Mouse (Mus musculus) intestine, postnatal 0 days (tissue): ENCODE data around the gene Nos1ap. TPM values are rescaled to one million over a fixed set of nuclear protein-coding genes. Genes with fewer than 3 reads are reported as not detected.

ENCODE experiments used
- ATAC-seq: fragments of 200-750 bp; cut with Nextera tagmentation; 2 replicates; pipeline ENCODE4 v1.8.0; 2017; ENCODE audit warnings: mild to moderate bottlenecking, moderate TSS enrichment, moderate library complexity
- H3K27ac ChIP-seq: fragments of 300-500 bp; sonication (generic); 2 replicates; pipeline ENCODE4 v1.5.1; 2014; ENCODE audit warnings: mild to moderate bottlenecking, low read depth, low read length, moderate library complexity
- H3K27me3 ChIP-seq: fragments of 300-500 bp; sonication (generic); replicated peaks from 2 replicates; pipeline ENCODE4 v1.6.1; 2014; ENCODE audit warnings: low read length, mixed read lengths; ENCODE audit not compliant: control insufficient read depth, insufficient read depth
- H3K36me3 ChIP-seq: fragments of 300-500 bp; sonication (generic); 2 replicates; pipeline ENCODE4 v1.6.1; 2014; ENCODE audit warnings: mild to moderate bottlenecking, moderate library complexity; ENCODE audit not compliant: control insufficient read depth, insufficient read depth
- H3K4me1 ChIP-seq: fragments of 300-500 bp; sonication (generic); replicated peaks from 2 replicates; pipeline ENCODE4 v1.6.1; 2014; ENCODE audit warnings: antibody characterized with exemption, low read length, mixed read lengths; ENCODE audit not compliant: control insufficient read depth, insufficient read depth
- H3K4me2 ChIP-seq: fragments of 300-500 bp; sonication (generic); replicated peaks from 2 replicates; pipeline ENCODE4 v1.6.1; 2014; ENCODE audit warnings: low read depth, mild to moderate bottlenecking, moderate library complexity
- H3K4me3 ChIP-seq: fragments of 300-500 bp; sonication (generic); 2 replicates; pipeline ENCODE4 v1.5.1; 2014; ENCODE audit warnings: low read depth, low read length
- H3K9ac ChIP-seq: fragments of 300-500 bp; sonication (generic); 2 replicates; pipeline ENCODE4 v1.6.1; 2014; ENCODE audit warnings: mild to moderate bottlenecking, low read depth, low read length
- H3K9me3 ChIP-seq: fragments of 300-500 bp; sonication (generic); 2 replicates; pipeline ENCODE4 v1.6.1; 2016; ENCODE audit warnings: mixed run types; ENCODE audit not compliant: control insufficient read depth
- CTCF ChIP-seq: sonication (generic); IDR thresholded peaks from 2 replicates; pipeline ENCODE4 v1.5.1; 2016; ENCODE audit warnings: low read depth, mild to moderate bottlenecking, control low read depth, antibody characterized with exemption, moderate library complexity
- WGBS: fragments of 180-500 bp; shearing (Covaris S2); extraction: QIAGEN DNeasy Blood & Tissue Kit; methylation state at CpG from one replicate; pipeline ENCODE4 v1.1.7; 2014; 5-methylcytosine and 5-hydroxymethylcytosine counted together
- polyA plus RNA-seq: library from polyadenylated mRNA; unstranded; fragments of >200 nt; fragmentation: Nextera tagmentation; extraction: Ambion mirVana; gene quantifications from 2 replicates; pipeline ENCODE4 v1.2.1, GENCODE M21; 2015

The Nos1ap gene
- polyA plus RNA-seq, 1 experiment from 2014 or later, result 3.8 TPM

DNA sequence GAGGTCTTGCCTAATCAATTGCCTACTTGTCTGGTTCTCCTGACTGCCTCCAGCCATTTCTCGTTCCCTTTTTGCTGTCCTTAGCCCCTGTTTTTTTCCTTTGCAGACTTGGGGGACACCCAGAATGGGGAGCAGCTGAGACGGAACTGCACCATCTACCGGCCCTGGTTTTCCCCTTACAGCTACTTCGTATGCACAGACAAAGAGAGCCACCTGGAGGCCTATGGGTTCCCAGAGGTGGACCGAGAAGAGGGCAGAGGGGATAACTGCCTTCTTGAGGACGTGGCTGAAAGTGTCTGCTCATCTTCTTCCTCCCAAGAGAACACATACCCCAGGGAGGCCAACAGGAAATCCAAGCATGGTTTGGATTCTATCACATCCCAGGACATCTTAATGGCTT, 278.2 kb downstream of the Nos1ap start:
- ATAC-seq, result no peak
- 79% methylated on average over 6 of the region's 6 CpGs for WGBS
- Histone ChIP-seq H3K4me1 (no peaks in the 10 kb centered on the region), H3K9me3 (no peaks in the 10 kb centered on the region), H3K9ac (no peak overlapping the region), H3K27me3 (no peaks in the 10 kb centered on the region), H3K27ac (no peak overlapping the region), H3K4me3 (no peak overlapping the region), H3K4me2 (no peak overlapping the region), H3K36me3 (no peaks in the 10 kb centered on the region)
- no peak for TF ChIP-seq CTCF

DNA sequence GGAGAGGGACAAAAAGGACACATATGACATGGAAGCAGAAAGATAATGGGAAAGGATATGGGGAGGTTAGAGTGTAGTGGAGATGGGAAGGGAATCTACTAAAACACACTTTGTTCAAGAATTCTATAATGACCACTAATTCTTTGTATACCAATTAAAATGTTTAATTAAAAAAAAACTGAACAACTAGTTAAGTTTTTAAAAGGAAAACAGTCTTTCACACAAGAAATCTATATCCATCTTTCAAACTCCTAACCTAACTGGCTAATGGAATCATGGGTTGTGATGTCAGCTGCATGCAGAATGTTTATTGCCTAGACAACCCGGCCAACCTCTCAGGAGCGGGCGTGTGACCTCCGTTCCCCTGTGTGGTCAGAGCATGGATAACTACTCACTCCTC, 281.2 kb downstream of the Nos1ap start, which contains the start of gene Spata46:
Spata46 (plus strand) TSS at position 301 of the 400 bp plus-strand sequence.
- no peak within 1 kb of the TSS for H3K4me2 ChIP-seq
- H3K9ac ChIP-seq, result no peak within 1 kb of the TSS
- WGBS, result 75% methylated on average over 4 of the region's 4 CpGs
- no peaks in the 10 kb centered on the region for H3K9me3 ChIP-seq
- ATAC-seq, result no peak
- no peak within 1 kb of the TSS for H3K4me3 ChIP-seq
- TF ChIP-seq CTCF, result no peak
- H3K36me3 ChIP-seq, result no peaks in the 10 kb centered on the region
- H3K27ac ChIP-seq, result no peak within 1 kb of the TSS
- H3K4me1 ChIP-seq, result no peaks in the 10 kb centered on the region
- no peaks in the 10 kb centered on the region for H3K27me3 ChIP-seq

DNA sequence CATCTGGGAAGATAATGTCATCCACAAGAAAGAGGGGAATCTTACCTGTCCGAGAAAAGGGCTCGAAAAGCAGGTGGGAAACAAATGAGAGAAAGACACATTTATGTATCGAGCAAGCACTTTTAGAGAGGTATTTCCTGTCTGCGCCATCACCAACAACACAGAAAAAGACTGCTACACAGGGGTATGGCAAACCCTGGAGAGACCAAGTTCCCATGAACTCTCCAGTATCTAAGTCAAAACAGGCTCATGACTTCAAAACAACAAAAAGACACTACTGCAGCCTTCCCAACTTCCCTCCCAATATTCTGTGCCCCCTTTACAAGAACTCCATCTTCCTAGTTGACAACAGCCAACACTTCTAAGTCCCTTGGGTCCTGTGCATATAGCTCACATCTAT, 283.4 kb downstream of the Nos1ap start, which contains the start of gene Gm7694:
Gm7694 (minus strand) TSS at position 101 of the 400 bp plus-strand sequence.
- H3K27me3 ChIP-seq, result no peaks in the 10 kb centered on the region
- no peak for ATAC-seq
- TF ChIP-seq CTCF, result no peak
- H3K4me3 ChIP-seq, result no peak within 1 kb of the TSS
- no peaks in the 10 kb centered on the region for H3K36me3 ChIP-seq
- no peaks in the 10 kb centered on the region for H3K9me3 ChIP-seq
- no peak within 1 kb of the TSS for H3K27ac ChIP-seq
- WGBS, result 97% methylated on average over 4 of the region's 4 CpGs
- H3K4me1 ChIP-seq, result no peaks in the 10 kb centered on the region
- no peak within 1 kb of the TSS for H3K4me2 ChIP-seq
- no peak within 1 kb of the TSS for H3K9ac ChIP-seq

DNA sequence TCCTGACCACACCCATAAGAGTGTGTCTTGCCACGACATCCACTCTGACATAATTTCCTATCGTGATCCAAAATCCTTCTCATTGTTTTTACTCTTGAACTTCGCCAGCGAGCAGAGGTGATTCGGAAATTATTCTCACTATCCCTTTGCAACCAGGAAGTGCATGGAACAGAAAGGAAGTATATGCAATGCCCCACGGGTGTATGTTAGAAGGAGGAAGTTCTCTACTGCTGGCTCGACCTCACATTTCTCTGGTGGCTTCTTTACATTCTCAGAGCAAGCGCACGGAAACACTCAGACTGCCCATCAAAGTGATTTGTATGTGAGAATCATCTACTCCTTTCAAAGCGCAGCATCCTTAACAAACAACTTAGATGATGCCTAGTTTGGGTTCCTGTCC, 284.7 kb downstream of the Nos1ap start:
- 89% methylated on average over 10 of the region's 10 CpGs for WGBS
- Histone ChIP-seq H3K4me2 (no peak overlapping the region), H3K4me3 (no peak overlapping the region), H3K27me3 (no peaks in the 10 kb centered on the region), H3K9ac (no peak overlapping the region), H3K9me3 (no peaks in the 10 kb centered on the region), H3K27ac (no peak overlapping the region), H3K4me1 (no peaks in the 10 kb centered on the region), H3K36me3 (no peaks in the 10 kb centered on the region)
- ATAC-seq, result no peak
- no peak for TF ChIP-seq CTCF

DNA sequence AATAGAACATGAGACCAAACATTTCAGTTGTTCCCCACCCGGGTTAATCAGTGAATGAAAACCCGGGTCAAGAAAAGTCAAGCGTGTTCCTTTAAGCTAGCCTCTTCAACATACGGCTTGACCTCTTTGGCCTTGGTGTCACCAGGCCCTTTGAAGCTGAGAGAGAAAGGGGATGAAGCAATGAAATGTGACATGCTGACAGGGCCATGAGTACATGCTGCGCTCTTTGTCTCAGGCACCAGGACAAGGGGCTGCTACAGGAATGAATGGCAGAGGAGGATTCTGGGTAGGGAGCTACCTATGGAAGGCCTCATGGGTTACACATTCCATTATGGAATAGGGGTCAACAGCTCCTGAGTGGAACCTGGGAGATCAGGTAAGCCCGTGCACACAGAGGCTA, 286.6 kb downstream of the Nos1ap start:
- 85% methylated on average over 6 of the region's 6 CpGs for WGBS
- Histone ChIP-seq H3K4me2 (no peak overlapping the region), H3K9ac (no peak overlapping the region), H3K36me3 (no peaks in the 10 kb centered on the region), H3K9me3 (no peaks in the 10 kb centered on the region), H3K27me3 (no peaks in the 10 kb centered on the region), H3K4me3 (no peak overlapping the region), H3K4me1 (no peaks in the 10 kb centered on the region), H3K27ac (no peak overlapping the region)
- no peak for ATAC-seq
- no peak for TF ChIP-seq CTCF

DNA sequence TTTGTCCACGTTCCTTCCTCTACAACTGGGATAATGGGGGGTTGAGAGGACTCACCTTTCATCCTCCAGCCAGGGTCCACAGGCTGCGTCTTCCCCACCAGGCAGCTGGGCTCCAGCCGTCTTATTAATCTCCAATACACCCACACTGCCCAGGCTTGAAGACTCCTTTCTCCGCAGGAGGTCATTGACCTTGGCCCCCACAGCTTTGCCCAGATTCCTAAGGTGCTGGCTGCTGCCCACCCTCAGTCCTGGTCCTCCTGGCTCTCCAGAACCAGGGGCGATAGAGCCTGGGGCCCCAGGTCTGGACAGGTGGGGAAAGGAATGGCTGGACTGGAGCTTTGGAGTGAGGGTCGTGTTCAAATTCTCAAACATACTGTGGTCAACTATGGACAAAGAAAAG, 287.2 kb downstream of the Nos1ap start:
- no peaks in the 10 kb centered on the region for H3K36me3 ChIP-seq
- no peaks in the 10 kb centered on the region for H3K4me1 ChIP-seq
- no peak for ATAC-seq
- H3K9ac ChIP-seq, result no peak overlapping the region
- H3K9me3 ChIP-seq, result no peaks in the 10 kb centered on the region
- H3K27ac ChIP-seq, result no peak overlapping the region
- H3K4me2 ChIP-seq, result no peak overlapping the region
- H3K4me3 ChIP-seq, result no peak overlapping the region
- no peaks in the 10 kb centered on the region for H3K27me3 ChIP-seq
- 82% methylated on average over 6 of the region's 6 CpGs for WGBS
- no peak for TF ChIP-seq CTCF

DNA sequence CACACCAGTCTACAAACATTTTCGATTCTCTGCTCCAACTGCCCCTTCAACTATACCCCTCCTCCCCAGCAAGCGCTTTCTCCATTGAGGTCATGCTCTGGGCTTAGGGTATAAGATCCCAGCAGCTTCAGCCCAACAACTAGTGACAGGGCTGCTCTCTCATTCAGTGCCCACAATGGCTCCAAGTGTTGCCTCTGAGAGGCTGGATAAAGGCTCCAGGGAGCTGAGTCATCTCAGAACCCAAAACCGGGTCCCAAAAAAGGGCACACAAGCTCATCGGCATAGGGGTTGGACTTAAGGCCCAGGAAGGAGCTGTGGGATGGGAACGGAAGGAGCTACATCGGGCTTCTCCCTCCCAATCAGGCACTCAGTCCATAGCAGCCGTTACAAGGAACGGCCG, 288.0 kb downstream of the Nos1ap start:
- Histone ChIP-seq H3K4me2 (no peak overlapping the region), H3K27me3 (no peaks in the 10 kb centered on the region), H3K9ac (no peak overlapping the region), H3K27ac (no peak overlapping the region), H3K4me3 (no peak overlapping the region), H3K9me3 (no peaks in the 10 kb centered on the region), H3K36me3 (no peaks in the 10 kb centered on the region), H3K4me1 (no peaks in the 10 kb centered on the region)
- ATAC-seq, result no peak
- WGBS, result 92% methylated on average over 9 of the region's 9 CpGs
- no peak for TF ChIP-seq CTCF
